Mouse (Mus musculus) intestine, embryonic 14.5 days (tissue): ENCODE data around the gene Snx29. TPM values are rescaled to one million over a fixed set of nuclear protein-coding genes. Genes with fewer than 3 reads are reported as not detected.

Experiments
- ATAC-seq: fragments of 200-750 bp; cut with Nextera tagmentation; replicated peaks from 2 replicates; pipeline ENCODE4 v1.8.0; 2017; ENCODE audit warnings: low read depth, moderate number of reproducible peaks, moderate TSS enrichment, moderate library complexity; ENCODE audit not compliant: low FRiP score, low TSS enrichment
- DNase-seq: peaks from one replicate; pipeline ENCODE4 v3.0.0-alpha.2; 2018; ENCODE audit warnings: low spot score
- H3K27ac ChIP-seq: fragments of 300-500 bp; sonication (generic); 2 replicates; pipeline ENCODE4 v1.5.1; 2014; ENCODE audit warnings: low read depth, mild to moderate bottlenecking, control low read depth
- H3K27me3 ChIP-seq: fragments of 300-500 bp; sonication (generic); replicated peaks from 2 replicates; pipeline ENCODE4 v1.6.1; 2014; ENCODE audit warnings: low read length, control low read depth; ENCODE audit not compliant: control insufficient read depth, insufficient read depth
- H3K36me3 ChIP-seq: fragments of 300-500 bp; sonication (generic); 2 replicates; pipeline ENCODE4 v1.6.1; 2014; ENCODE audit warnings: low read length, control low read depth; ENCODE audit not compliant: control insufficient read depth, insufficient read depth
- H3K4me1 ChIP-seq: fragments of 300-500 bp; sonication (generic); replicated peaks from 2 replicates; pipeline ENCODE4 v1.6.1; 2014; ENCODE audit warnings: low read length, control low read depth, mixed read lengths; ENCODE audit not compliant: control insufficient read depth, insufficient read depth
- H3K4me2 ChIP-seq: fragments of 300-500 bp; sonication (generic); 2 replicates; pipeline ENCODE4 v1.6.1; 2014; ENCODE audit warnings: low read length
- H3K4me3 ChIP-seq: fragments of 300-500 bp; sonication (generic); 2 replicates; pipeline ENCODE4 v1.5.1; 2014; ENCODE audit warnings: low read depth, low read length, control low read depth, mixed read lengths
- H3K9ac ChIP-seq: fragments of 300-500 bp; sonication (generic); 2 replicates; pipeline ENCODE4 v1.6.1; 2014; ENCODE audit warnings: mild to moderate bottlenecking, low read length
- H3K9me3 ChIP-seq: fragments of 300-500 bp; sonication (generic); 2 replicates; pipeline ENCODE4 v1.6.1; 2016; ENCODE audit warnings: low read length, control low read depth; ENCODE audit not compliant: control insufficient read depth
- WGBS: fragments of 180-500 bp; shearing (Covaris S2); extraction: QIAGEN DNeasy Blood & Tissue Kit; methylation state at CpG from one replicate; pipeline ENCODE4 v1.1.7; 2014; 5-methylcytosine and 5-hydroxymethylcytosine counted together
- polyA plus RNA-seq: library from polyadenylated mRNA; unstranded; fragments of >200 nt; fragmentation: Nextera tagmentation; extraction: Ambion mirVana; gene quantifications from 2 replicates; pipeline ENCODE4 v1.2.1, GENCODE M21; 2014

Gene Snx29
- polyA plus RNA-seq, 1 experiment from 2014 or later = 6.3 TPM

- no peaks in the 10 kb centered on the region for H3K36me3 ChIP-seq
- WGBS = 89% methylated on average over 2 of the region's 2 CpGs
- ATAC-seq = no peak
- H3K27me3 ChIP-seq = no peaks in the 10 kb centered on the region
- DNase-seq = peak; percentile 33
- H3K9ac ChIP-seq = no peak overlapping the region
- no peaks in the 10 kb centered on the region for H3K9me3 ChIP-seq
- H3K4me2 ChIP-seq = no peak overlapping the region
- H3K27ac ChIP-seq = no peak overlapping the region
- H3K4me1 ChIP-seq = no peaks in the 10 kb centered on the region
- no peak overlapping the region for H3K4me3 ChIP-seq
These were observed 423.3 kb downstream of the Snx29 start for GRCm38 (mm10) chr16:11746036-11746435.

DNA sequence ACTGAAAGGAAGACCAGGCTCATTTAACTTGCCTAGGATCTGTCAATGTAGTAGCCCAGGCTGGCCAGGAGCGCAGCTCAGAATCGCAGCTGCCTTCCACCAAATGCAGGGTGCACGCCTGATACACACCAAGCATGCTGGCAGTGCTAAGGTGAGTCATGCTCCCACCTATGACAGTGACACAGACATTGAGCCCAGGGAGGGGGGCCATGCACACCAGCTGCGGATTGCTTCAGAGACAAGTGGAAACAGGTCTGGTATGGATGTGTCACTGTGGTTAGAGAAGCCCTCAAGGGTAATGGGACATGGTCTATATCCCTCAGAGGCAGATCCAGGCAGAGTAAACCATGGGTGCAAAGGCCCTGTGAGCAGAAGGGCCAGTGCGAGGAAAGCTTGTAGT, 425.2 kb downstream of the Snx29 start:
- DNase-seq = no peak
- H3K9me3 ChIP-seq = no peaks in the 10 kb centered on the region
- H3K4me3 ChIP-seq = no peak overlapping the region
- no peak overlapping the region for H3K4me2 ChIP-seq
- H3K27me3 ChIP-seq = no peaks in the 10 kb centered on the region
- H3K27ac ChIP-seq = no peak overlapping the region
- no peaks in the 10 kb centered on the region for H3K36me3 ChIP-seq
- 89% methylated on average over 5 of the region's 5 CpGs for WGBS
- no peak overlapping the region for H3K9ac ChIP-seq
- no peak for ATAC-seq
- H3K4me1 ChIP-seq = no peaks in the 10 kb centered on the region

DNA sequence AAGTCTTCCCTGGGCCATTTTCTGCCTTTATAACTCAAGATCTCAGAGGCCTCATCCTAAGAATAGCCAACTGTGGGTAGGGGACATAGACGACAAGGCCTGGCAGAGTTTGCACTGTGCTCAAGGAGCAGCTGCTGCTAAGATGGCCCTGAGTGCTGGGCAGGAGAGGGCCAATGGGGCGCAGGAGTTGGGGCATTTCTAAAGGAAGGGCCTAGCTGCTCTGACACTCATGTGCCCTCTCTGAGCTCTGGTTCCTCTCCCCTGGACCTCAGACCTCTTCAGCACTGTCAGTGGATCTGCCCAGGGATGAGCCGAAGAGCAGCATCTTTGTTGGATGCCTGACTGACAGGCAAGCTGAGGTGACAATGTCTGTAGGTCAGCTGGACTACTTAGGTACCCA, 426.4 kb downstream of the Snx29 start:
- no peak for DNase-seq
- ATAC-seq = no peak
- WGBS = 88% methylated on average over 3 of the region's 3 CpGs
- no peaks in the 10 kb centered on the region for H3K4me1 ChIP-seq
- H3K9me3 ChIP-seq = no peaks in the 10 kb centered on the region
- H3K4me2 ChIP-seq = no peak overlapping the region
- no peak overlapping the region for H3K27ac ChIP-seq
- no peak overlapping the region for H3K4me3 ChIP-seq
- no peaks in the 10 kb centered on the region for H3K36me3 ChIP-seq
- H3K27me3 ChIP-seq = no peaks in the 10 kb centered on the region
- no peak overlapping the region for H3K9ac ChIP-seq

DNA sequence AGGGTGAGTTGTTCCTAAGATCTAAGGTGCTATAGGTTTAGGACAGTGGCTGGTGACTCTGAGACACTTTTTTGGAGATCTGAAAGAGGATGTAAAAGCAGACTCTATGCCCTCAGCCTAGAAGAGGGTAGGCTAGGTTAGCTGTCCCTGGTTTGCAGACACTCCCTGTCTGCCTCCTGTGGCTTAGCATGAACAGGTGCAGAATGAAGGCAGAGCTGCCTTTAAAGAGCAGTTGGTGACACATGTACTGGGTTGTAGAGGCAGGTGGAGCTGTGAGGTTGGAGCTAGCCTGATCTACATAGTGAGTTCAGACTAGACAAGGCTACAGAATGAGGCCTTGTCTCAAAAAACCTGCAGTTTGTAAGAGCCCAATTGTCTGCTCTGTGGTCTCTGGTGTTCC, 427.9 kb downstream of the Snx29 start:
- H3K27ac ChIP-seq = no peak overlapping the region
- H3K4me2 ChIP-seq = no peak overlapping the region
- H3K27me3 ChIP-seq = no peaks in the 10 kb centered on the region
- no peak for ATAC-seq
- no peak for DNase-seq
- no peak overlapping the region for H3K9ac ChIP-seq
- H3K4me3 ChIP-seq = no peak overlapping the region
- H3K4me1 ChIP-seq = no peaks in the 10 kb centered on the region
- H3K36me3 ChIP-seq = no peaks in the 10 kb centered on the region
- H3K9me3 ChIP-seq = no peaks in the 10 kb centered on the region

DNA sequence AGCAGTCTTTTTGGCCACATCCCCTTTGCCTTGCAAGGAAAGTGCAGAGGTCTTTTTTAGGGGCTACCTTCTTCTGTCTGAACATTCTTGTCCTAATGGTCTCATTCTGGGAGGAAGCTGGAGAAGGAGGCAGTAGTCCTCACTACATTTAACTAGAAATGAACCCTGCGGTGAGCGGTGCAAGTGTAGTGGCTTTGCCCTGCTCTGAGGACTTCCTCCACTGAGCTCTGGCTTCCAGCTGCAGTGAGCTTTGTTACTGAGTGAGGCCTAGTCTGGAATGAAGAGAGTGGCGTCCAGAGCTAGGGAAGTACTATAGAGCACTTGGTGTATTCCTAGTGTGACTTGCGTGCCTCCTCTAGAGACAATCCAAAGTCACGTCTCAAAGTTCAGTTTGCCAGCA, 429.8 kb downstream of the Snx29 start:
- Histone ChIP-seq H3K4me1 (no peaks in the 10 kb centered on the region), H3K9ac (no peak overlapping the region), H3K27me3 (no peaks in the 10 kb centered on the region), H3K9me3 (no peaks in the 10 kb centered on the region), H3K4me3 (no peak overlapping the region), H3K36me3 (no peaks in the 10 kb centered on the region), H3K4me2 (no peak overlapping the region), H3K27ac (no peak overlapping the region)
- 84% methylated on average over 5 of the region's 5 CpGs for WGBS
- DNase-seq (no peak), ATAC-seq (no peak)

- DNase-seq (no peak), ATAC-seq (no peak)
- Histone ChIP-seq H3K9ac (no peak overlapping the region), H3K4me3 (no peak overlapping the region), H3K36me3 (no peaks in the 10 kb centered on the region), H3K27ac (no peak overlapping the region), H3K4me1 (no peaks in the 10 kb centered on the region), H3K4me2 (no peak overlapping the region), H3K9me3 (no peaks in the 10 kb centered on the region), H3K27me3 (no peaks in the 10 kb centered on the region)
- 81% methylated on average over 2 of the region's 2 CpGs for WGBS
These were observed 430.8 kb downstream of the Snx29 start for GRCm38 (mm10) chr16:11753466-11753865.

- Histone ChIP-seq H3K36me3 (no peaks in the 10 kb centered on the region), H3K9me3 (no peaks in the 10 kb centered on the region), H3K4me1 (no peaks in the 10 kb centered on the region), H3K27me3 (no peaks in the 10 kb centered on the region), H3K4me2 (no peak overlapping the region), H3K27ac (no peak overlapping the region), H3K9ac (no peak overlapping the region), H3K4me3 (no peak overlapping the region)
- DNase-seq = no peak
- no peak for ATAC-seq
- WGBS = 91% methylated on average over 2 of the region's 2 CpGs
These were observed 431.4 kb downstream of the Snx29 start for GRCm38 (mm10) chr16:11754136-11754535.

DNA sequence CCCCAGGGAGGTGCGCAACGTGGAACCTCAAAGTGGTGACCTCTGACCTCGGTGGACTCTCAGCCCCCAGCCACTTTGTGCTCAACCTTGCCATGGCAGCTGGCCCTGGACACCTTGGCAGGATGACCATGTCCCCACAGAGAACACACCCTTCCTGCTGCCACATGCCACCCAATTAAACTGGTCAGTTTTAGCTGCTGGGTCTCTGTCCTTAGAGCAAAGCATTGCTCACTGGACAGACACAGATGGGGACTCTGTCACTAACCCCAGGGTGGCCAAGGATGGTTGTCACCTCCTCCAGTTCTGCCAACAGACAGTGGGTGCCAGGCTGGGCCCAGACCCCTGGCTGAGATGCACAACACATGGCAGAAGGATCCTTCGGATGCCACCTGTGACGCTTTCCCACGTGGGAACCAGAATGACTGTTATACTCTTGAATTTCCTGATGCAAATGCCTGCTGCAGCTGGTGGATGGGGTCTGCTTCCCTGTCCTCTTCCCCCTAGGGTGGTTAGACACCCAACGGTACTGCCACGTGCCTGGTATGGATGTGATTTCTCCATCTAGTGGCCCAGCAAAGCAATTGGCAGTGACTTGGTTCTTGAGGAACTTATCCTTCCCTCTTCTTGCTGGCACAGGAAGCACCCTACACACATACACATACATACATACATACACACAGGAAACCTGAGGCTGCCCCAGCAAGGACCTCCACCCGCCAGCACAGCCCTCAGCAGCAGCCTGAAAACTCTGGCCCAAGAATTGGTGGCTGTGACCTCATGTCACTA, 432.8 kb downstream of the Snx29 start:
- Histone ChIP-seq H3K36me3 (no peaks in the 10 kb centered on the region), H3K4me2 (no peak overlapping the region), H3K4me1 (no peaks in the 10 kb centered on the region), H3K9me3 (no peaks in the 10 kb centered on the region), H3K27me3 (no peaks in the 10 kb centered on the region), H3K4me3 (no peak overlapping the region), H3K27ac (no peak overlapping the region), H3K9ac (no peak overlapping the region)
- ATAC-seq = no peak
- no peak for DNase-seq
- 87% methylated on average over 9 of the region's 9 CpGs for WGBS

- no peaks in the 10 kb centered on the region for H3K9me3 ChIP-seq
- no peak overlapping the region for H3K4me2 ChIP-seq
- H3K4me3 ChIP-seq = no peak overlapping the region
- H3K36me3 ChIP-seq = no peaks in the 10 kb centered on the region
- H3K4me1 ChIP-seq = no peaks in the 10 kb centered on the region
- no peak overlapping the region for H3K9ac ChIP-seq
- H3K27ac ChIP-seq = no peak overlapping the region
- H3K27me3 ChIP-seq = no peaks in the 10 kb centered on the region
- 68% methylated on average over 1 of the region's 1 CpGs for WGBS
- DNase-seq = no peak
- ATAC-seq = no peak
These were observed 434.0 kb downstream of the Snx29 start for GRCm38 (mm10) chr16:11756598-11757245.
